Mouse (Mus musculus) sigmoid colon, adult 10 weeks (tissue): ENCODE measurements around the gene Olfml3. TPM values are rescaled to one million over a fixed set of nuclear protein-coding genes. Genes with fewer than 3 reads are reported as not detected.

Experiments used
- polyA plus RNA-seq: library from polyadenylated mRNA; stranded (reverse); fragments of 350-450 nt; fragmentation: Illumina TruSeq; extraction: RNeasy Lipid Tissue Mini Kit (QIAGEN cat#74804); gene quantifications from one replicate; pipeline ENCODE4 v1.2.3, GENCODE M21; 2014; ENCODE audit warnings: low read depth, low replicate concordance

Gene Olfml3
- polyA plus RNA-seq = 7.2 TPM

DNA sequence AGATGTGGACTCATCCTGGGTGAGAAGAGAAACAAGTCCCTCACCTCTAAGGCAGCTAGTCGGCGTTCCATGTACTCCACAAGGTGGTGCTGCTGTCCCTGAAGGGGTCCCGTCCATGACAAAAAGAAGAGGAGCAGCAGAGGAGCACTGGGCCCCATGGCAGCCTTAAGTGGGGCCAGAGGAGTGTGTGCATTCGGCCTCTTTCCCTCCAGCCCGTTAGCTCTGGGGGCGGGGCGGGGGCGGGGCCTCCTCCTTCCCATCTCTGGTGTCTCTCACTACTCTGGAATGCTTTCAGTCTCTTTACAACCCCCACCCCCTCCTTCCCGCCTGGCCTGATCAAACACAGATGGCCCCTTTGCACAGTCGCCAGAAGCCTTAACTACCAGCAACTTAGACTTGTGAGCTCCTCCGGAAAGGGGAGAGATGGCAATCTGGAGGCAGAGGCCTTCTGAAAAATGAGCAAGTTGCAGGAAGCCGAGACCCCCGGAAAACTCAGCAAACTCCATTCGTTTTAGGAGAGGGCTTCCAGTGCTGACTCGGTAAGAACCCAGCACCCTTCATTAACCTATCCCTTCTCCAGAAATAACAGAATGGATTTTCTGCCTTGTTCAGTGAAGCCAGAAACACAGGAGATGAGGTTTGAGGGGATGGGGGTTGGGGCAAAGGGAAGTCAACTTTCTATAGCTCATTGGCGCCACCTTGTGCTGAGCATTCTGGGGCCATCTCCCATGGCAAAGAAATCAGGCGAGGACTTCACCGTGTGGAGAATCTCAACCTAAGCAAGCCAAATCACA lies at the start of gene Olfml3:
Gene Olfml3, minus strand, starts transcription at position 224 of the 794 bp plus-strand sequence.

DNA sequence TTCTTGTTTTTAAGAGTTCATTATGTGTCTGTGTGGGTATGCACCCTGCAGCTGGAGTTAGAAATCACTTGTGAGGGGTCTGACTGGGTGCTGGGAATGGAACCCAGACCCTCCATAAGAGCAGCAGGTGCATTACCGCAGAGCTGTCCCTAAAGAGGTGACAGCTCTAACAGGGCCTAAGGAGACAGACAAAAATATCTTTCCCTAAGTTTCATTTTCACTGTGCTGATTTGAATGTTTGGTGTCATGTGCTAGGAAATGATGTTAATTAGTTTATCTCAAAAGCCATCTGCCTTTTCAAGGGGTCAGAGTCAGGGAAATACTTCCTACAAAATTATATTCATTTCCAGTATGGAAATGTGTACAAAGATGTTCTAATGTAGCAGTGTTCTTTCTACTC lies 1.5 kb upstream of the Olfml3 start, which contains the start of gene Gm10964:
Gene Gm10964, plus strand, starts transcription at position 38 of the 400 bp plus-strand sequence.

Other genes starting within 250 kb of the Olfml3 start
- gene Syt6, start 162.8 kb downstream of the Olfml3 start, polyA plus RNA-seq = 4.6 TPM
- gene Atg4a-ps, start 91.9 kb downstream of the Olfml3 start, polyA plus RNA-seq = not detected
- not detected for gene Gm10964, start 1.4 kb upstream of the Olfml3 start, polyA plus RNA-seq
- gene Hipk1, start 53.6 kb upstream of the Olfml3 start, polyA plus RNA-seq = 120 TPM
- gene Dclre1b, start 71.4 kb upstream of the Olfml3 start, polyA plus RNA-seq = 9.7 TPM
- gene Ap4b1, start 71.5 kb upstream of the Olfml3 start, polyA plus RNA-seq = 17.0 TPM
- gene Gm43064, start 71.6 kb upstream of the Olfml3 start, polyA plus RNA-seq = not detected
- gene Bcl2l15, start 94.6 kb upstream of the Olfml3 start, polyA plus RNA-seq = 0.85 TPM
- gene Ptpn22, start 121.8 kb upstream of the Olfml3 start, polyA plus RNA-seq = 11.2 TPM
- 57.3 TPM for gene Rsbn1, start 176.1 kb upstream of the Olfml3 start, polyA plus RNA-seq
- gene Phtf1, start 230.1 kb upstream of the Olfml3 start, polyA plus RNA-seq = 23.2 TPM